Mouse (Mus musculus) MN1 (cell line): Measurements from ENCODE around the gene A430078G23Rik.
"Not testable (repeated sequence)": the region's sequence is repeated elsewhere in the genome, so short reads cannot be mapped to it uniquely, and the experiment has no call there.

Experiments
- DNase-seq: peaks from one replicate; pipeline ENCODE4 v3.0.0-alpha.2; 2016; ENCODE audit warnings: low spot score

The A430078G23Rik gene

GRCm38 (mm10) chr8:3353189-3353810, at the start of gene A430078G23Rik:
Gene A430078G23Rik (plus strand): TSS chr8:3353415.
- DNase-seq = no peak

- DNase-seq = not testable (repeated sequence)
Measured at GRCm38 (mm10) chr8:3308205-3308800, 44.9 kb upstream of the A430078G23Rik start.

- no peak for DNase-seq
Measured at GRCm38 (mm10) chr8:3309636-3310035, 43.6 kb upstream of the A430078G23Rik start.

- DNase-seq = no peak
Measured at GRCm38 (mm10) chr8:3311482-3311881, 41.7 kb upstream of the A430078G23Rik start.

- DNase-seq = not testable (repeated sequence)
Measured at GRCm38 (mm10) chr8:3313417-3313816, 39.8 kb upstream of the A430078G23Rik start.

GRCm38 (mm10) chr8:3313843-3314242, 39.4 kb upstream of the A430078G23Rik start:
- no peak for DNase-seq

GRCm38 (mm10) chr8:3314345-3314744, 38.9 kb upstream of the A430078G23Rik start:
- no peak for DNase-seq

- DNase-seq = no peak
Measured at GRCm38 (mm10) chr8:3316585-3316984, 36.6 kb upstream of the A430078G23Rik start.

GRCm38 (mm10) chr8:3319267-3319666, 33.9 kb upstream of the A430078G23Rik start:
- DNase-seq = not testable (repeated sequence)

GRCm38 (mm10) chr8:3324253-3324652, 29.0 kb upstream of the A430078G23Rik start:
- no peak for DNase-seq

GRCm38 (mm10) chr8:3327056-3327455, 26.2 kb upstream of the A430078G23Rik start:
- DNase-seq = no peak

- no peak for DNase-seq
Measured at GRCm38 (mm10) chr8:3327538-3328245, 25.5 kb upstream of the A430078G23Rik start.

GRCm38 (mm10) chr8:3330662-3331061, 22.6 kb upstream of the A430078G23Rik start:
- peak; percentile 88 for DNase-seq

- no peak for DNase-seq
Measured at GRCm38 (mm10) chr8:3331692-3332091, 21.5 kb upstream of the A430078G23Rik start.

- no peak for DNase-seq
Measured at GRCm38 (mm10) chr8:3335881-3336280, 17.3 kb upstream of the A430078G23Rik start.

GRCm38 (mm10) chr8:3336658-3337524, 16.3 kb upstream of the A430078G23Rik start:
- peak; percentile 83 for DNase-seq

- DNase-seq = not testable (repeated sequence)
Measured at GRCm38 (mm10) chr8:3337525-3337824, 15.7 kb upstream of the A430078G23Rik start.

- peak; percentile 60 for DNase-seq
Measured at GRCm38 (mm10) chr8:3337971-3338370, 15.2 kb upstream of the A430078G23Rik start.

GRCm38 (mm10) chr8:3340711-3341110, 12.5 kb upstream of the A430078G23Rik start:
- not testable (repeated sequence) for DNase-seq

- no peak for DNase-seq
Measured at GRCm38 (mm10) chr8:3345337-3345736, 7.9 kb upstream of the A430078G23Rik start.

- peak; percentile 89 for DNase-seq
Measured at GRCm38 (mm10) chr8:3346691-3347413, 6.4 kb upstream of the A430078G23Rik start.
